Mouse (Mus musculus) intestine, postnatal 0 days (tissue): ENCODE data around the gene Mpp6. TPM values are rescaled to one million over a fixed set of nuclear protein-coding genes. Genes with fewer than 3 reads are reported as not detected.

Experiments
- ATAC-seq: fragments of 200-750 bp; cut with Nextera tagmentation; 2 replicates; pipeline ENCODE4 v1.8.0; 2017; ENCODE audit warnings: mild to moderate bottlenecking, moderate TSS enrichment, moderate library complexity
- H3K27ac ChIP-seq: fragments of 300-500 bp; sonication (generic); 2 replicates; pipeline ENCODE4 v1.5.1; 2014; ENCODE audit warnings: mild to moderate bottlenecking, low read depth, low read length, moderate library complexity
- H3K27me3 ChIP-seq: fragments of 300-500 bp; sonication (generic); replicated peaks from 2 replicates; pipeline ENCODE4 v1.6.1; 2014; ENCODE audit warnings: low read length, mixed read lengths; ENCODE audit not compliant: control insufficient read depth, insufficient read depth
- H3K36me3 ChIP-seq: fragments of 300-500 bp; sonication (generic); 2 replicates; pipeline ENCODE4 v1.6.1; 2014; ENCODE audit warnings: mild to moderate bottlenecking, moderate library complexity; ENCODE audit not compliant: control insufficient read depth, insufficient read depth
- H3K4me1 ChIP-seq: fragments of 300-500 bp; sonication (generic); replicated peaks from 2 replicates; pipeline ENCODE4 v1.6.1; 2014; ENCODE audit warnings: antibody characterized with exemption, low read length, mixed read lengths; ENCODE audit not compliant: control insufficient read depth, insufficient read depth
- H3K4me2 ChIP-seq: fragments of 300-500 bp; sonication (generic); replicated peaks from 2 replicates; pipeline ENCODE4 v1.6.1; 2014; ENCODE audit warnings: low read depth, mild to moderate bottlenecking, moderate library complexity
- H3K4me3 ChIP-seq: fragments of 300-500 bp; sonication (generic); 2 replicates; pipeline ENCODE4 v1.5.1; 2014; ENCODE audit warnings: low read depth, low read length
- H3K9ac ChIP-seq: fragments of 300-500 bp; sonication (generic); 2 replicates; pipeline ENCODE4 v1.6.1; 2014; ENCODE audit warnings: mild to moderate bottlenecking, low read depth, low read length
- H3K9me3 ChIP-seq: fragments of 300-500 bp; sonication (generic); 2 replicates; pipeline ENCODE4 v1.6.1; 2016; ENCODE audit warnings: mixed run types; ENCODE audit not compliant: control insufficient read depth
- CTCF ChIP-seq: sonication (generic); IDR thresholded peaks from 2 replicates; pipeline ENCODE4 v1.5.1; 2016; ENCODE audit warnings: low read depth, mild to moderate bottlenecking, control low read depth, antibody characterized with exemption, moderate library complexity
- WGBS: fragments of 180-500 bp; shearing (Covaris S2); extraction: QIAGEN DNeasy Blood & Tissue Kit; methylation state at CpG from one replicate; pipeline ENCODE4 v1.1.7; 2014; 5-methylcytosine and 5-hydroxymethylcytosine counted together
- polyA plus RNA-seq: library from polyadenylated mRNA; unstranded; fragments of >200 nt; fragmentation: Nextera tagmentation; extraction: Ambion mirVana; gene quantifications from 2 replicates; pipeline ENCODE4 v1.2.1, GENCODE M21; 2015

The Mpp6 gene
- polyA plus RNA-seq, 1 experiment from 2014 or later = 32.1 TPM

GRCm38 (mm10) chr6:50237963-50238362, 127.9 kb downstream of the Mpp6 start:
- ATAC-seq = no peak

DNA sequence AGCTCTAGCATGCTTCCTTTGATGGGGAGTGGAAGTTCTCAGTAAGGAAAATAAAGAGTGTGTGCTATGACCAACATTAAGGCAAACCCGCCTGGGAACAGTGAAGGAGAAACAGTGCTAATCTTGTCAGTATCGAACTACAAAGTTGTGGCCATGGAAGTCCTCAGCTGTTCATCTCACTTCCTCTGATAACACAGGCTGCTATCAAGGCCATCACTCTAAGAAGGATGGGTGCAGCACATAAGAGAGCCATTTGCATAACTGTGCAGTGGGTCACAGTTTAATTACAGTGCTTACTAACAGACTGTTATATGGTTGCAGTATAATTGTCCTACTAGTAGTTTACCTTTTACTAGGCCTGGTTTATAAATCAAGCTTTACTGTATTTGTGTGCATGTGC, 129.9 kb downstream of the Mpp6 start:
- no peaks in the 10 kb centered on the region for H3K9me3 ChIP-seq

More at GRCm38 (mm10) chr6:50237963-50238362, 127.9 kb downstream of the Mpp6 start:
- Histone ChIP-seq H3K27me3 (no peaks in the 10 kb centered on the region), H3K9me3 (no peaks in the 10 kb centered on the region), H3K4me3 (no peak overlapping the region), H3K9ac (no peak overlapping the region), H3K27ac (no peak overlapping the region), H3K4me2 (no peak overlapping the region), H3K4me1 (no peaks in the 10 kb centered on the region), H3K36me3 (no peaks in the 10 kb centered on the region)
- 74% methylated on average over 2 of the region's 2 CpGs for WGBS
- TF ChIP-seq CTCF = no peak

DNA sequence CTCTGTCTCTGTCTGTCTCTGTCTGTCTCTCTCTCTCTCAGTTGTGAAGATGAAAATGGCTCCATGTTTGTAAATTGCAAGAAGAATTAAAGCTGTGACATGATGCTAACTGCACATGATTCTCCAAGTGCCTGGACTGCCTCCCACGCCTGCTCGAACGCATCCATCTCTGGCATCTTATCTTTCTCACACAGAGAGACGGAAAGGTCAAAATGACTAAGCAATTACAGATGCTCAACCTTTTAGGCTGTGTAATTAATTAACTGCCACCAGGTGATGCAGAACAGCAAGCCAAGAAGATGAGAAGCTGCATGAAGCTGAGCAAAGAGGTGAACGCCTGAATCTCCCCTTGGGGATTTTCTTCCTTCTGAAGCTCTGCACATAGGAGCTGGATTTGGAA, 130.4 kb downstream of the Mpp6 start:
- H3K4me1 ChIP-seq = no peaks in the 10 kb centered on the region
- no peak overlapping the region for H3K4me2 ChIP-seq
- no peak for ATAC-seq
- no peaks in the 10 kb centered on the region for H3K36me3 ChIP-seq
- no peak overlapping the region for H3K4me3 ChIP-seq
- H3K9me3 ChIP-seq = no peaks in the 10 kb centered on the region
- 66% methylated on average over 5 of the region's 5 CpGs for WGBS
- H3K27ac ChIP-seq = no peak overlapping the region
- TF ChIP-seq CTCF = no peak
- H3K27me3 ChIP-seq = no peaks in the 10 kb centered on the region
- H3K9ac ChIP-seq = no peak overlapping the region

More for the DNA sequence above, 129.9 kb downstream of the Mpp6 start:
- Histone ChIP-seq H3K27me3 (no peaks in the 10 kb centered on the region), H3K4me2 (no peak overlapping the region), H3K4me1 (no peaks in the 10 kb centered on the region), H3K4me3 (no peak overlapping the region), H3K36me3 (no peaks in the 10 kb centered on the region), H3K9ac (no peak overlapping the region), H3K27ac (no peak overlapping the region)
- no peak for ATAC-seq
- TF ChIP-seq CTCF = no peak
- 70% methylated on average over 2 of the region's 2 CpGs for WGBS

GRCm38 (mm10) chr6:50244126-50244525, 134.1 kb downstream of the Mpp6 start:
- Histone ChIP-seq H3K4me2 (no peak overlapping the region), H3K27me3 (no peaks in the 10 kb centered on the region), H3K9ac (no peak overlapping the region), H3K9me3 (no peaks in the 10 kb centered on the region), H3K36me3 (no peaks in the 10 kb centered on the region), H3K27ac (no peak overlapping the region), H3K4me3 (no peak overlapping the region), H3K4me1 (no peaks in the 10 kb centered on the region)
- 39% methylated on average over 4 of the region's 4 CpGs for WGBS
- TF ChIP-seq CTCF = no peak
- peak; percentile 72 for ATAC-seq

GRCm38 (mm10) chr6:50244967-50245366, 134.9 kb downstream of the Mpp6 start:
- no peak overlapping the region for H3K4me2 ChIP-seq
- ATAC-seq = no peak
- WGBS = 71% methylated on average over 4 of the region's 4 CpGs
- no peak overlapping the region; the same call in 1 of the 2 replicates for H3K27ac ChIP-seq
- no peaks in the 10 kb centered on the region for H3K36me3 ChIP-seq
- H3K9ac ChIP-seq = no peak overlapping the region
- no peaks in the 10 kb centered on the region for H3K27me3 ChIP-seq
- H3K9me3 ChIP-seq = no peaks in the 10 kb centered on the region
- H3K4me1 ChIP-seq = no peaks in the 10 kb centered on the region
- H3K4me3 ChIP-seq = no peak overlapping the region
- TF ChIP-seq CTCF = no peak

GRCm38 (mm10) chr6:50247356-50247755, 137.3 kb downstream of the Mpp6 start:
- Histone ChIP-seq H3K4me1 (no peaks in the 10 kb centered on the region), H3K4me3 (no peak overlapping the region), H3K9me3 (no peaks in the 10 kb centered on the region), H3K4me2 (no peak overlapping the region), H3K27ac (no peak overlapping the region), H3K27me3 (no peaks in the 10 kb centered on the region), H3K9ac (no peak overlapping the region), H3K36me3 (no peaks in the 10 kb centered on the region)
- 69% methylated on average over 2 of the region's 2 CpGs for WGBS
- TF ChIP-seq CTCF = no peak
- ATAC-seq = no peak

- WGBS = 91% methylated on average over 4 of the region's 4 CpGs
- H3K4me1 ChIP-seq = no peaks in the 10 kb centered on the region
- no peaks in the 10 kb centered on the region for H3K9me3 ChIP-seq
- H3K4me2 ChIP-seq = no peak overlapping the region
- TF ChIP-seq CTCF = no peak
- no peak overlapping the region for H3K9ac ChIP-seq
- no peak for ATAC-seq
- H3K36me3 ChIP-seq = no peaks in the 10 kb centered on the region
- no peak overlapping the region for H3K4me3 ChIP-seq
- no peak overlapping the region for H3K27ac ChIP-seq
- no peaks in the 10 kb centered on the region for H3K27me3 ChIP-seq
Observed at GRCm38 (mm10) chr6:50247791-50248190, 137.8 kb downstream of the Mpp6 start.

Other genes with a start within 250 kb of the Mpp6 start
- 25.6 and 27.0 TPM in 2 replicates for gene Gsdme, start 153.6 kb downstream of the Mpp6 start, polyA plus RNA-seq